Mouse (Mus musculus) midbrain, embryonic 11.5 days (tissue): Measurements from ENCODE around the gene Bpgm. TPM values are rescaled to one million over a fixed set of nuclear protein-coding genes. Genes with fewer than 3 reads are reported as not detected.

Experiments
- ATAC-seq: fragments of 200-750 bp; cut with Nextera tagmentation; 2 replicates; pipeline ENCODE4 v1.8.0; 2017; ENCODE audit warnings: moderate TSS enrichment, moderate library complexity; ENCODE audit not compliant: low FRiP score
- DNase-seq: peaks from one replicate; pipeline ENCODE4 v3.0.0; 2015; ENCODE audit warnings: low spot score; ENCODE audit errors: missing footprints
- H3K27ac ChIP-seq: fragments of 300-500 bp; sonication (generic); 2 replicates; pipeline ENCODE4 v1.5.1; 2014; ENCODE audit warnings: low read depth, low read length
- H3K27me3 ChIP-seq: fragments of 300-500 bp; sonication (generic); 2 replicates; pipeline ENCODE4 v1.6.1; 2014; ENCODE audit warnings: mild to moderate bottlenecking, low read length, moderate library complexity, mixed read lengths; ENCODE audit not compliant: control insufficient read depth, insufficient read depth
- H3K36me3 ChIP-seq: fragments of 300-500 bp; sonication (generic); 2 replicates; pipeline ENCODE4 v1.6.1; 2014; ENCODE audit warnings: mild to moderate bottlenecking, low read length, moderate library complexity, mixed read lengths; ENCODE audit not compliant: control insufficient read depth, insufficient read depth
- H3K4me1 ChIP-seq: fragments of 300-500 bp; sonication (generic); 2 replicates; pipeline ENCODE4 v1.6.1; 2014; ENCODE audit warnings: low read length; ENCODE audit not compliant: control insufficient read depth, insufficient read depth
- H3K4me2 ChIP-seq: fragments of 300-500 bp; sonication (generic); 2 replicates; pipeline ENCODE4 v1.6.1; 2014; ENCODE audit warnings: mild to moderate bottlenecking, moderate library complexity
- H3K4me3 ChIP-seq: fragments of 300-500 bp; sonication (generic); 2 replicates; pipeline ENCODE4 v1.5.1; 2014; ENCODE audit warnings: low read depth, low read length
- H3K9ac ChIP-seq: fragments of 300-500 bp; sonication (generic); 2 replicates; pipeline ENCODE4 v1.6.1; 2014; ENCODE audit warnings: low read length
- H3K9me3 ChIP-seq: fragments of 300-500 bp; sonication (generic); 2 replicates; pipeline ENCODE4 v1.6.1; 2016; ENCODE audit warnings: low read length; ENCODE audit not compliant: control insufficient read depth
- WGBS: fragments of 180-500 bp; shearing (Covaris S2); extraction: QIAGEN DNeasy Blood & Tissue Kit; methylation state at CpG from one replicate; pipeline ENCODE4 v1.1.7; 2014; 5-methylcytosine and 5-hydroxymethylcytosine counted together
- polyA plus RNA-seq: library from polyadenylated mRNA; unstranded; fragments of >200 nt; fragmentation: Nextera tagmentation; extraction: Ambion mirVana; gene quantifications from 2 replicates; pipeline ENCODE4 v1.2.1, GENCODE M21; 2014

Gene Bpgm
- polyA plus RNA-seq, 1 experiment from 2014 or later = 64.1 TPM

DNA sequence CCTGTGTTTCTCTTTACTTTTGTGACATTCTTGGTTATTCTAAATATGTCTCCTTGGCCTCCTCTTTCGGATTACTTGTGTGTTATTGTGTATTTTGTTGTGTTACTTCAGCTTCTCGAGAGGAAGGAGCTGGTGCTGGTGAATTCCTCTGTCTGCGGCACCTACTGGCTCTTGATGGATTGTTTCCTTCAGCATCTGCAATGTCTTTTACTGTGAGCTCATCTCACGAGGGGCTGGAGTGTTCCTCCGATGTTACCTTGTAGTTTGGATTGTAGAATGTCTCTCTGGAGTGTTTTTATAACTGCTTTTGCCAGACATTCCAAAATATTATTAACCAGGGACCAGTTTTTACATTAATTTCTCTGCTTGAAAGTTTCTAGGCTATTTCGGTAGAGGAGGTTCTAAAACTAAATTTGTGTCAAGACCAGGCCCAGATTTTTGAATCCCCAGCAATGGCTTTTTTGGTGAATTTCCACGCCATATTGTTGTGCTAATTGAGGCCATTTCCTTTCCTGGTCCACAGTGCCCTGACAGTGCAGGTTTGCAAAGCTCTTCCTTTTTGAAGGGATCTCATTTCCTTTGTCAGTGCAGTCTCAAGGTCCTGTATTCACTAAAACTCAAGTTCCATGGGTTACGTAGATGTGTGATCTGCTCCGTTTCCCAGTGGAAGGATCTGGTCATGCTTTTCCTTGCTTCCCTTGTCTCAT lies 78.4 kb downstream of the Bpgm start:
- no peak overlapping the region for H3K4me2 ChIP-seq

More for the DNA sequence above, 78.4 kb downstream of the Bpgm start:
- WGBS = 79% methylated on average over 9 of the region's 9 CpGs
- Histone ChIP-seq H3K27me3 (no peaks in the 10 kb centered on the region), H3K27ac (no peak overlapping the region), H3K36me3 (no peaks in the 10 kb centered on the region), H3K9ac (no peak overlapping the region), H3K9me3 (no peaks in the 10 kb centered on the region), H3K4me1 (no peaks in the 10 kb centered on the region), H3K4me3 (no peak overlapping the region)
- ATAC-seq (no peak), DNase-seq (no peak)

Other genes starting within 250 kb of the Bpgm start
- gene Akr1b3, start 158.7 kb upstream of the Bpgm start, polyA plus RNA-seq = 216 and 221 TPM in 2 replicates
- 23.0 and 25.5 TPM in 2 replicates for gene Akr1b8, start 122.1 kb upstream of the Bpgm start, polyA plus RNA-seq
- 11.7 and 14.2 TPM in 2 replicates for gene Akr1b10, start 92.0 kb upstream of the Bpgm start, polyA plus RNA-seq
- not detected in 2 replicates for gene Akr1b7, start 63.9 kb upstream of the Bpgm start, polyA plus RNA-seq
- 134 and 149 TPM in 2 replicates for gene Cald1, start 122.3 kb downstream of the Bpgm start, polyA plus RNA-seq